Mouse (Mus musculus) limb, embryonic 11.5 days (tissue): ENCODE results near the gene Theg. TPM values are rescaled to one million over a fixed set of nuclear protein-coding genes. Genes with fewer than 3 reads are reported as not detected.

Source experiments
- ATAC-seq: fragments of 200-750 bp; cut with Nextera tagmentation; 2 replicates; pipeline ENCODE4 v1.8.0; 2017; ENCODE audit warnings: low read depth; ENCODE audit not compliant: insufficient number of reproducible peaks, low FRiP score, low TSS enrichment
- DNase-seq: peaks from one replicate; pipeline ENCODE4 v3.0.0-alpha.2; 2015; ENCODE audit warnings: low spot score
- H3K27ac ChIP-seq: fragments of 300-500 bp; sonication (generic); replicated peaks from 2 replicates; pipeline ENCODE4 v1.5.1; 2014; ENCODE audit warnings: low read depth, mild to moderate bottlenecking, low read length
- H3K27me3 ChIP-seq: fragments of 300-500 bp; sonication (generic); 2 replicates; pipeline ENCODE4 v1.6.1; 2014; ENCODE audit warnings: mild to moderate bottlenecking, low read length, mixed read lengths; ENCODE audit not compliant: control insufficient read depth, insufficient read depth
- H3K36me3 ChIP-seq: fragments of 300-500 bp; sonication (generic); 2 replicates; pipeline ENCODE4 v1.6.1; 2014; ENCODE audit warnings: mild to moderate bottlenecking, low read length, moderate library complexity, mixed read lengths; ENCODE audit not compliant: control insufficient read depth, insufficient read depth
- H3K4me1 ChIP-seq: fragments of 300-500 bp; sonication (generic); 2 replicates; pipeline ENCODE4 v1.6.1; 2014; ENCODE audit warnings: low read length, mixed read lengths; ENCODE audit not compliant: control insufficient read depth, insufficient read depth
- H3K4me2 ChIP-seq: fragments of 300-500 bp; sonication (generic); 2 replicates; pipeline ENCODE4 v1.6.1; 2014; ENCODE audit warnings: low read depth, mild to moderate bottlenecking, moderate library complexity; ENCODE audit not compliant: severe bottlenecking
- H3K4me3 ChIP-seq: fragments of 300-500 bp; sonication (generic); 2 replicates; pipeline ENCODE4 v1.5.1; 2014; ENCODE audit warnings: low read depth, low read length
- H3K9ac ChIP-seq: fragments of 300-500 bp; sonication (generic); 2 replicates; pipeline ENCODE4 v1.6.1; 2014; ENCODE audit warnings: mild to moderate bottlenecking, low read length
- H3K9me3 ChIP-seq: fragments of 300-500 bp; sonication (generic); 2 replicates; pipeline ENCODE4 v1.6.1; 2016; ENCODE audit warnings: low read length; ENCODE audit not compliant: control insufficient read depth
- WGBS: fragments of 180-500 bp; shearing (Covaris S2); extraction: QIAGEN DNeasy Blood & Tissue Kit; methylation state at CpG from one replicate; pipeline ENCODE4 v1.1.7; 2014; 5-methylcytosine and 5-hydroxymethylcytosine counted together
- polyA plus RNA-seq: library from polyadenylated mRNA; unstranded; fragments of >200 nt; fragmentation: Nextera tagmentation; extraction: Ambion mirVana; gene quantifications from 2 replicates; pipeline ENCODE4 v1.2.1, GENCODE M21; 2014

Gene Theg
- polyA plus RNA-seq, 1 experiment from 2014 or later: not detected

DNA sequence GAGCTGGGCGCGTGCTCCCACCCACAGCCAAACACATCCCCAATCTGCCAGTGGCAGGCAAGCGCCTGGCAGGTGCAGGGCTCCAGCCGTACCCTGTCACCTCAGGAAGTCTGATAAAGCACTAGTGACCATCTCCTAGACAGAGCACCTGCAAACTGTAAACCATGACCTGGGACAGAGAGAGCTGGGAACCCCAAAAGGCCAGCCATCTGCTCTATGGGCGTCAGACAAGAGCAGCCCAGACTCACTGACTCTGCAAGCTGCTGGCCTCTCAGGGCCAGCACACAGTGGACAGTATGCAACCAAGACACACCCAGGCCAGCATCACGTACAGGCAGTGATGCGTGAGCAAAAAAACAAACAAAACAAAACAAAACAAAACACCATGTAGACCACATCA, 8.2 kb downstream of the Theg start:
- no peak for DNase-seq

GRCm38 (mm10) chr10:79578276-79578675, 8.9 kb downstream of the Theg start:
- DNase-seq (no peak), ATAC-seq (no peak)
- 40% methylated on average over 9 of the region's 9 CpGs for WGBS

More for the DNA sequence above, 8.2 kb downstream of the Theg start:
- no peak overlapping the region for H3K4me2 ChIP-seq
- no peaks in the 10 kb centered on the region for H3K27me3 ChIP-seq
- no peak overlapping the region for H3K9ac ChIP-seq
- H3K4me1 ChIP-seq: no peaks in the 10 kb centered on the region
- no peak for ATAC-seq
- 79% methylated on average over 7 of the region's 7 CpGs for WGBS
- no peak overlapping the region for H3K4me3 ChIP-seq
- H3K9me3 ChIP-seq: no peaks in the 10 kb centered on the region
- no peaks in the 10 kb centered on the region for H3K36me3 ChIP-seq
- H3K27ac ChIP-seq: no peak overlapping the region

DNA sequence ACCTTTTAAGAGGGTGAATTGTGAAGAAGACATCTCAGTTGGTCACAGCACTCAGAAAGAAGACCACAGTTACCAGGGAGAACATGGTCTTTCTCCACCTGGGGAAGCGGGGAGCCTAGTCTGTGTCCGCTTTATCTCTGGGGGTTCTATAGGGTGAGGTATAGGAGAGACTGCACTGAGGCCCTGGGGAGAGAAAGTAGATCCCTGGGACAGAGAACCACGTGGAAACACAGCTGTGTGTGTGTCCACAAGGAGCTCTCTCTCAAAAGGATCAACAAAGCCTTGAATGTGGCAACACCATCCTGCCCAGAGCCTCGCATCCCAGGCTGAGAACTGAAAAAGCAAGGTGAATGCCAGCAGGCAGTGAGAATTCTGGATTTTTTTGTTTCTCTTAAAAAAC, 9.8 kb downstream of the Theg start:
- 78% methylated on average over 4 of the region's 4 CpGs for WGBS
- H3K9me3 ChIP-seq: no peaks in the 10 kb centered on the region
- H3K4me2 ChIP-seq: no peak overlapping the region
- H3K9ac ChIP-seq: no peak overlapping the region
- no peak for DNase-seq
- H3K27ac ChIP-seq: no peak overlapping the region
- no peak overlapping the region for H3K4me3 ChIP-seq
- ATAC-seq: no peak
- no peaks in the 10 kb centered on the region for H3K4me1 ChIP-seq
- no peaks in the 10 kb centered on the region for H3K36me3 ChIP-seq
- no peaks in the 10 kb centered on the region for H3K27me3 ChIP-seq

More at GRCm38 (mm10) chr10:79578276-79578675, 8.9 kb downstream of the Theg start:
- H3K4me2 ChIP-seq: no peak overlapping the region
- H3K9ac ChIP-seq: no peak overlapping the region
- H3K4me1 ChIP-seq: no peaks in the 10 kb centered on the region
- no peak overlapping the region for H3K4me3 ChIP-seq
- no peak overlapping the region for H3K27ac ChIP-seq
- no peaks in the 10 kb centered on the region for H3K27me3 ChIP-seq
- no peaks in the 10 kb centered on the region for H3K9me3 ChIP-seq
- H3K36me3 ChIP-seq: no peaks in the 10 kb centered on the region

DNA sequence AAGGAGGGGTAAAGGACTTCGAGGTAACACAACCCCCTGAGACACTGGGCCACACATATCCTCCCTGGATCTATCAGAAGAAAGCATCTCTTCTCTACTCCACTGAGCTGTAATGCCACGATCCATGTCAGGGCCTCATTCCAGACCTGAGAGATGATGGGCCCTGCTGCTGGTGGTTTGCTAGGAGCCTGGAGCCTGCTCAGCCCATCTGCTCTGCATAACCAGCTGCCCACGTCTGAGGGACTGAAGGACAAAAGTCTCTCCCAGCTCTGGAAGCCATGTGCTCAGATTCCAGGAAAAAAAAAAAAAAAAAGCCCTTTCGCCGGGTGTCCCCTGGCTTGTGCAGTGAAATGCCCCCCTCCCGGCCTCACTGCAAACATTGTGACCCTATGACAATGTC, 11.4 kb downstream of the Theg start:
- 81% methylated on average over 6 of the region's 6 CpGs for WGBS
- no peak for ATAC-seq
- no peak for DNase-seq
- Histone ChIP-seq H3K4me1 (no peaks in the 10 kb centered on the region), H3K36me3 (no peaks in the 10 kb centered on the region), H3K9me3 (no peaks in the 10 kb centered on the region), H3K27me3 (no peaks in the 10 kb centered on the region), H3K27ac (no peak overlapping the region), H3K4me2 (no peak overlapping the region), H3K4me3 (no peak overlapping the region), H3K9ac (no peak overlapping the region)

DNA sequence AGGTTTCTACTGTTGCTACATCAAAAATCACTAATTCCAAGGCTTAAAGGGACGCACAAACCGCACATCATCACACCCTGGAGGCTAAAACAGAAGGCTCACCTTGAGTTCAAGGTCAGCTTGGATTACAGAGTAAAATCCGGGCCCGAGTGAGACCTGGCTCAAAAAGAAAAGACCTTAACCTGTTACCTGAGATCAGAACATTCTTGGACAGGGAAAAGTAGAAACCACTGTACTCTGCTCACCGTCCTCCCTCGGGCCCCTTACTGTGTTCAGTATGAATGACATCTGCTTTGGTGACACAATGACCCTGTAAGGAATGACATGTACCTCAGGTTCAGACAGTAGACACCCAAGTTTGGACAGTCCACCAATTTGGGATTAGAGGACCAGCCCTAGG, 12.3 kb downstream of the Theg start:
- DNase-seq (no peak), ATAC-seq (no peak)
- H3K9me3 ChIP-seq: no peaks in the 10 kb centered on the region
- no peak overlapping the region for H3K4me3 ChIP-seq
- H3K9ac ChIP-seq: no peak overlapping the region
- H3K36me3 ChIP-seq: no peaks in the 10 kb centered on the region
- no peaks in the 10 kb centered on the region for H3K27me3 ChIP-seq
- H3K27ac ChIP-seq: no peak overlapping the region
- H3K4me2 ChIP-seq: no peak overlapping the region
- H3K4me1 ChIP-seq: no peaks in the 10 kb centered on the region
- 89% methylated on average over 6 of the region's 6 CpGs for WGBS

- no peaks in the 10 kb centered on the region for H3K27me3 ChIP-seq
- ATAC-seq (no peak), DNase-seq (no peak)
- no peak overlapping the region for H3K4me2 ChIP-seq
- H3K36me3 ChIP-seq: no peaks in the 10 kb centered on the region
- no peaks in the 10 kb centered on the region for H3K4me1 ChIP-seq
- no peak overlapping the region for H3K9ac ChIP-seq
- no peaks in the 10 kb centered on the region for H3K9me3 ChIP-seq
- no peak overlapping the region for H3K27ac ChIP-seq
- WGBS: 88% methylated on average over 8 of the region's 8 CpGs
- no peak overlapping the region for H3K4me3 ChIP-seq
Measured at GRCm38 (mm10) chr10:79574350-79574749, 12.8 kb downstream of the Theg start.

DNA sequence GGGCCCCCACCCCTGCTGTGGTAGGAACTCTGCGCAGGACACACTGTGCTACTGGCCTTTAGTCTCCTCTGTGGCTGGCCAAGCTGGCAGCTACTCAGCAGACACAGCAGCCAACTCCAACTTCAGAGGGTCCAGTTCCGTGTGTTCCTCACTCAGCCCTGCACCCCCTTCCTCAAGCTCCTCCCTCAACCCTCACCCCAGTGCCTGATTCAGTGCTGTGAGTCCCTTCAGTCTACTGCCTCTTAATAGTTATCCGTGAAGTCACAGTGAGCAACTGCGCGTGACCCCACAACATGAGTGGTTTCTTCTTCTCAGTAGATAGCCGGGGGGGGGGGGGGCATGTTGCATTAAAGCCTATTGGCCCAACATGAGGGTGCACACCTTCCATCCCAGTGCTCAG, 13.5 kb downstream of the Theg start:
- ATAC-seq (no peak), DNase-seq (no peak)
- no peak overlapping the region for H3K27ac ChIP-seq
- WGBS: 84% methylated on average over 6 of the region's 6 CpGs
- no peaks in the 10 kb centered on the region for H3K9me3 ChIP-seq
- no peak overlapping the region for H3K4me2 ChIP-seq
- H3K4me1 ChIP-seq: no peaks in the 10 kb centered on the region
- H3K36me3 ChIP-seq: no peaks in the 10 kb centered on the region
- no peak overlapping the region for H3K9ac ChIP-seq
- H3K27me3 ChIP-seq: no peaks in the 10 kb centered on the region
- H3K4me3 ChIP-seq: no peak overlapping the region

DNA sequence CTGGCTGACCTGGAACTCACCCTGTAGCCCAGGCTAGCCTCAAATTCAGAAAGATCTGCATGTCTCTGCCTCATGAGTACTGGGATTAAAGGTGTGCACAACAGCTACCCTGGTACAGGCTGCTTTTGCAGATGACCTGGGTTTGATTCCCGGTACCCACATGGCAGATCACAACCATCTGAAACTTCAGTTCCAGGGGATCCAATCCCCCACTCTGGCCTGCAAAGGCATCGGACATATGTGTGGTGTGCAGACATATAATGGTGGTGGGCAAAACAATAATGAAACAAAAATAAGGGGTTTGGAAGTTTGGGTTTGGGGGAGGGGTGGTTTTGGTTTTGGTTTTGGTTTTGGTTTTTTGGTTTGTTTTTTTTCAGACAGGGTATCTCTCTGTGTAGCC, 15.8 kb downstream of the Theg start:
- H3K4me3 ChIP-seq: no peak overlapping the region
- no peak for DNase-seq
- H3K9me3 ChIP-seq: no peaks in the 10 kb centered on the region
- no peak overlapping the region for H3K27ac ChIP-seq
- no peak overlapping the region for H3K9ac ChIP-seq
- WGBS: 96% methylated on average over 2 of the region's 2 CpGs
- no peaks in the 10 kb centered on the region for H3K4me1 ChIP-seq
- ATAC-seq: no peak
- H3K4me2 ChIP-seq: no peak overlapping the region
- H3K27me3 ChIP-seq: no peaks in the 10 kb centered on the region
- H3K36me3 ChIP-seq: no peaks in the 10 kb centered on the region

- Histone ChIP-seq H3K9me3 (no peaks in the 10 kb centered on the region), H3K9ac (no peak overlapping the region), H3K27me3 (no peaks in the 10 kb centered on the region), H3K4me1 (no peaks in the 10 kb centered on the region), H3K36me3 (no peaks in the 10 kb centered on the region), H3K27ac (no peak overlapping the region), H3K4me2 (no peak overlapping the region), H3K4me3 (no peak overlapping the region)
- ATAC-seq (no peak), DNase-seq (no peak)
- WGBS: 87% methylated on average over 5 of the region's 5 CpGs
Measured at GRCm38 (mm10) chr10:79569921-79570320, 17.2 kb downstream of the Theg start.
